Mouse (Mus musculus): ENCODE measurements at regions not wholly inside any gene's neighbourhood (a gene's known extent, or its start where the extent isn't known, plus 50 kb on each side); places are given as distances from the start of the nearest gene placed in this dataset.
A peak's percentile ranks its signal among the peaks of the same experiment; 100 is the strongest.

DNA sequence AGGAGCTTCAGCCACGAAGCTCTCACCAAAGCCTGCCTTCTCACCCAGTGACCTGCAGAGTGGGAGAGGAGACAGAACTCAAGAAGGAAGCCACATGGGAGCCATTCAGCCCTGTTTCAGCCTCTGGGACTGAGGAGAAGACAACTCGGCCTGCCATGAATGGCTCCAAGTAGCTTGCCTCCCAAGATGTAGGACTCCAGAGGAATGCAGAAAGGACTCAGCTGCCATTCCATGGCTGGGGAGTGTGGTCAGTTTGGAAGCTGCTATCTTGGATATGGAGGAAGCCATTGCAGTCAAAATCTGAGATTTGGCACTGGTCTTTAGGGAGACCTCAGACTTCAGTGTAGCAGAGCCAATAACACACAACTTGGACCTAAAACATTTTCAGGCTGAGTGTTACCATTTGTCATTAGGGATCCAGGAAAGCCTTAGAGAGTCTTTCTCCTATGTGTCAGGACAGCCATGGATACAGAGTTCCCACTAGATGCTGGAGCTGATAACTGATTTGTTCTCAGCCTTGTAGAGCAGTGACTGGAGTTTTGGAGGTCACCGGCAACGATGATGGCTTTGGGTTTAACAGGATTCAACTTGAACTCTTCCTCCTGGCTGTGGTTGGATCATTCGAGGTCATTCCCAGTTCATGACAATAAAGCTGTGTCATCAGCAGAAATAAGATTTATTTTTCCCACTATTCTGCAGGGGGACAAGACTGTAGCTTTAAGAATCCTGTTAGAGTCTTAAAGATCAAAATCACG is 130.1 kb downstream of the Ackr3 start:
- DNase-seq (ENCODE audit: low spot score, missing footprints) = no peak
- 80% methylated on average over 6 of the region's 6 CpGs for WGBS
- Histone ChIP-seq H3K9ac (ENCODE audit: low read length) (no peak overlapping the region), H3K36me3 (ENCODE audit: control insufficient read depth, insufficient read depth, low read length) (no peaks in the 10 kb centered on the region), H3K9me3 (ENCODE audit: control insufficient read depth, low read length) (no peaks in the 10 kb centered on the region), H3K4me2 (no peak overlapping the region), H3K27me3 (ENCODE audit: control insufficient read depth, insufficient read depth, low read length) (peaks cover 3% of the 10 kb centered on the region; the same call in 1 of the 2 replicates), H3K4me3 (ENCODE audit: low read depth, low read length) (no peak overlapping the region), H3K4me1 (ENCODE audit: control insufficient read depth, insufficient read depth, low read length) (peaks cover 9% of the 10 kb centered on the region), H3K27ac (ENCODE audit: low read depth, low read length) (no peak overlapping the region)
- no peak for ATAC-seq (ENCODE audit: low FRiP score)

DNA sequence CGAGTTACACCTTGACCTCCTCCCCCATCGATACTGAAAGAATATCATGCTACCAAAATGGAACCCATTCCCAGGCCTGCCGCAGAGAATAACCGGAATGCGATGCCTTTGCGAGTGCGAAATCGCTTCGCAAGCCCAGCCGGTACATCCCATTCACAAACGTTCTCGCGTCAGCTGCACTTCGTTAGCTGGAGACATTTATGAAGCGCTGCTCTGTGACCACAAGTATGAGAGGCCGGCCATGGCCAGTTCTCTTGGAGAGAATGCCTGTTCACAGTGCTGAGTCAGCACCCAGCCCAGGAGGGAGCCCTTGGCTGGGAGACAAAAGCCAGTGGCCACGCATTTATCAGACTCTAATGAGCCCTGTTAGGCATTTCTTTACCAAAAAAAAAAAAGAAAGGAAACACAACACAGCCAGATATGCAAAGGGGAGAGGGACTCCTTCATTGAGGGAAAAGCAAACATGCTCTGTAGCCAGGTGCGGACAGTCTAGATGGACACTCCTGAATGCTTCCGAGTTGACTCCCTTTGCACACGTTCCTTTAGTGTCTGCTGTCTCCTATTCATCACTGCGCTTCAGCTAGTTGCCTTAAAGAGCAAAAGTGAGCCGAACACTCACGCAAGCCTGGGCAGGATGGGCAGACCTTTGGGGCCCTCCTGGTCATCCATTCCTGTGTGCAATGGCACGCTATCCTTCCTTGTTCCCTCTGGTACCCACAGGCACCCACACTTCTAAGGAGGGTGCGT is 131.4 kb downstream of the Ackr3 start:
- Histone ChIP-seq H3K4me2 (no peak overlapping the region), H3K36me3 (ENCODE audit: control insufficient read depth, insufficient read depth, low read length) (no peaks in the 10 kb centered on the region), H3K9me3 (ENCODE audit: control insufficient read depth, low read length) (no peaks in the 10 kb centered on the region), H3K4me1 (ENCODE audit: control insufficient read depth, insufficient read depth, low read length) (peaks cover 9% of the 10 kb centered on the region), H3K27ac (ENCODE audit: low read depth, low read length) (no peak overlapping the region), H3K27me3 (ENCODE audit: control insufficient read depth, insufficient read depth, low read length) (peaks cover 3% of the 10 kb centered on the region; the same call in 1 of the 2 replicates), H3K4me3 (ENCODE audit: low read depth, low read length) (no peak overlapping the region), H3K9ac (ENCODE audit: low read length) (no peak overlapping the region)
- DNase-seq (ENCODE audit: low spot score, missing footprints) = peak; percentile 86
- 78% methylated on average over 25 of the region's 25 CpGs for WGBS
- ATAC-seq (ENCODE audit: low FRiP score) = no peak

DNA sequence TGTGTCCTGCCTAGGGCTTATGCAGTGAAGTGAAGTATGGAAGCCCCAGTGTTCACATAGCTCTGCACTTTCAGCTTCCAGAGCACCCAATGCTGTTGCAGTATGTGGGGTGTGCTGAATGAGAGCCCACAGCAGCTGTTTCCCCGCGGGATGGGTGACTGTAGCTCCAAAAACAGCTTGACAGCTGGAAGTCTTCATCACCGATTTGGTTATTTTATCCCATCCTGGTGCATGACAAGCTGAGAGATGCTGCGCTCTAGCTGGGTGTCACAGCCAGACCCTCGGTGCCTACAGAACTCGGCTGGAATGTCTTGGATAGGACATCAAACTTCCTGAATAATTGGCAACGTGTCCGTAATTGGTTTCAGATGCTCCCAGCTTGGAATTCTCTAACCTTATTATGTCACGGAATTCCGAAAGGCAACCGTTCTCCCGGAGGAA is 134.1 kb downstream of the Ackr3 start:
- no peak for DNase-seq (ENCODE audit: low spot score, missing footprints)
- Histone ChIP-seq H3K27me3 (ENCODE audit: control insufficient read depth, insufficient read depth, low read length) (peaks cover 3% of the 10 kb centered on the region; the same call in 1 of the 2 replicates), H3K9ac (ENCODE audit: low read length) (no peak overlapping the region), H3K4me1 (ENCODE audit: control insufficient read depth, insufficient read depth, low read length) (peaks cover 9% of the 10 kb centered on the region), H3K4me3 (ENCODE audit: low read depth, low read length) (no peak overlapping the region), H3K36me3 (ENCODE audit: control insufficient read depth, insufficient read depth, low read length) (no peaks in the 10 kb centered on the region), H3K27ac (ENCODE audit: low read depth, low read length) (no peak overlapping the region), H3K9me3 (ENCODE audit: control insufficient read depth, low read length) (no peaks in the 10 kb centered on the region), H3K4me2 (no peak overlapping the region)
- ATAC-seq (ENCODE audit: low FRiP score) = no peak
- WGBS = 79% methylated on average over 12 of the region's 12 CpGs

DNA sequence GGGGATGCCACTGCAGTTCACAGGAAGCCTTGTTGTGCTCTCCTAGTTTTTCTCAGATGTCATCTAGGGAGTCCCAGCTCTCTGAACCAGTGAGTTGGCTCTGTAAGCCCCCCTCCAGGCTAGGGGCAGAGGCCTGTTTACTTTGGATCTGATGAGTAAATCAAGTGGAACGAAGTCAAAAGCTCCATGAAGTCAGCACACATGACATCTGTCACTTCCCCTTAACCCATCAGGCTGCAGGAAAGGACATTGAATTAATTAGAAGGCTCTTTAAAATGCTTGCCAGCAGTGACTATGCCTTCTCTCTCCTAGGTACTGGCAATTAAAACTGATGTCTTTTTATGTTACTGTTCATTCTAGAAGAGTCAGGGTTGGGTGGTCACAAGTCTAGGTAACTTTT is 138.6 kb downstream of the Ackr3 start:
- Histone ChIP-seq H3K4me1 (ENCODE audit: control insufficient read depth, insufficient read depth, low read length) (no peaks in the 10 kb centered on the region), H3K4me3 (ENCODE audit: low read depth, low read length) (no peak overlapping the region), H3K27ac (ENCODE audit: low read depth, low read length) (no peak overlapping the region), H3K9ac (ENCODE audit: low read length) (no peak overlapping the region), H3K36me3 (ENCODE audit: control insufficient read depth, insufficient read depth, low read length) (no peaks in the 10 kb centered on the region), H3K4me2 (no peak overlapping the region), H3K27me3 (ENCODE audit: control insufficient read depth, insufficient read depth, low read length) (peaks cover 3% of the 10 kb centered on the region; the same call in 1 of the 2 replicates), H3K9me3 (ENCODE audit: control insufficient read depth, low read length) (no peaks in the 10 kb centered on the region)
- no peak for ATAC-seq (ENCODE audit: low FRiP score)
- no peak for DNase-seq (ENCODE audit: low spot score, missing footprints)
- 19% methylated on average over 1 of the region's 1 CpGs for WGBS

DNA sequence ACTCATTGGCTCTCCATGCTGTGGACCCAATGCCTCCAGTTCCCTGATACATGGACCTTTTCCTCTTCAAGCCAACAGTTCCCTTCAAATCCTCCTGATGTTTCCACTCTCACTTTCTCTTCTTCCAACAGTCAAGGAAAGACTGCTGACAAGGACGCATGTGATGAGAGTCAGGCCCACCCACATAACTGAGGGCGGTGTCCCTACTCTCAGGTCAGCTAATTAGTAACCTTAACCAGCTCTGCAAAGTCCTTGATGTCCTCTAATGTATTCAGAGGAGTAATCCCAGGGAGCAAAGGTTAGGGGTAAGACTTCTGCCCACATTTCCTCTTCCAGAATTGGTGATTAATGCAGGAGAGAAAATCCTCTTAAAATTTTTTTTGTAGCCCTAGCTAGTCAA is 139.7 kb downstream of the Ackr3 start:
- no peaks in the 10 kb centered on the region for H3K9me3 ChIP-seq (ENCODE audit: control insufficient read depth, low read length)
- no peak overlapping the region for H3K27ac ChIP-seq (ENCODE audit: low read depth, low read length)
- DNase-seq (ENCODE audit: low spot score, missing footprints) = peak; percentile 14
- no peak overlapping the region for H3K4me3 ChIP-seq (ENCODE audit: low read depth, low read length)
- H3K36me3 ChIP-seq (ENCODE audit: control insufficient read depth, insufficient read depth, low read length) = no peaks in the 10 kb centered on the region
- 41% methylated on average over 2 of the region's 2 CpGs for WGBS
- no peak for ATAC-seq (ENCODE audit: low FRiP score)
- no peak overlapping the region for H3K4me2 ChIP-seq
- no peaks in the 10 kb centered on the region for H3K27me3 ChIP-seq (ENCODE audit: control insufficient read depth, insufficient read depth, low read length)
- H3K9ac ChIP-seq (ENCODE audit: low read length) = no peak overlapping the region
- no peaks in the 10 kb centered on the region for H3K4me1 ChIP-seq (ENCODE audit: control insufficient read depth, insufficient read depth, low read length)

DNA sequence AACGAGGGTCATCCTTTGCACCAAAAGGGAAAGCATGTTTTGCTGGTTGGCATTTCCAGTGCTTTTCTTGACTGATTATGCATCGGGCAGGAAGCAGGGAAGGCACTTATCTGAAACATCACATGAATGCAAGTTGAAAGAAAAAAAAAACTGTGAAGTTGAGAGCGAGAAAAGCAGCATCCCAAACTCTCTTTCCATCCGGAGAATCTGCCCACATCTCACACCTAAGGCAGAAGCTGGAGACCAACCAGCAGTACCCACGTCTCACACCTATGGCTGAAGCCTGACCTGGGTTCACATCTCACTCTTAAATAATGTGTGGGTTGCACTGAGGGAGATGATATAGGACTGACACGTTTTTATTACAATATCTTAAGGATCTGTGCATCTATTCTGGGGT is 143.3 kb downstream of the Ackr3 start:
- no peak overlapping the region for H3K27ac ChIP-seq (ENCODE audit: low read depth, low read length)
- DNase-seq (ENCODE audit: low spot score, missing footprints) = peak; percentile 59
- WGBS = 76% methylated on average over 6 of the region's 6 CpGs
- H3K27me3 ChIP-seq (ENCODE audit: control insufficient read depth, insufficient read depth, low read length) = no peaks in the 10 kb centered on the region
- no peak for ATAC-seq (ENCODE audit: low FRiP score)
- no peaks in the 10 kb centered on the region for H3K9me3 ChIP-seq (ENCODE audit: control insufficient read depth, low read length)
- H3K4me2 ChIP-seq = no peak overlapping the region
- no peak overlapping the region for H3K4me3 ChIP-seq (ENCODE audit: low read depth, low read length)
- no peaks in the 10 kb centered on the region for H3K4me1 ChIP-seq (ENCODE audit: control insufficient read depth, insufficient read depth, low read length)
- no peak overlapping the region for H3K9ac ChIP-seq (ENCODE audit: low read length)
- no peaks in the 10 kb centered on the region for H3K36me3 ChIP-seq (ENCODE audit: control insufficient read depth, insufficient read depth, low read length)

DNA sequence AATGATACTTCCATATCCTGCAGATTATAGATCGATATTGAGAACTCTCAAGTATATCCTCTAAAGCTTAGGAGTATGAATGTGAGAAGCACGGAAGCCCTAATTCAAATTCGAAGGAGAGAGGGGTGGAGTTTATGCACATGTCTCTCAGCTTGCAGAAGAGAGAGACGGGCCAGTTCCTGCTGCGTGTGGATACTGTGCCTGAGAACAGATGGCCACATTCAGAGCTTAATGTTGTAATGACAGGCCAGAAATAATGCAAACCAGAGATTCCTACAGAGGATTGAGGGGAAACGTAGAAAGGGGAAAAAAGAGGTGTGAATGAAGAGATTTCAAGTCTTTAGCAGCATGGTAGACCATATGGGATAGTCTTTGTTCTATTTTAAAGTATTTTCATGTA is 145.8 kb downstream of the Ackr3 start:
- H3K4me3 ChIP-seq (ENCODE audit: low read depth, low read length) = no peak overlapping the region
- no peak for ATAC-seq (ENCODE audit: low FRiP score)
- peak; percentile 37 for DNase-seq (ENCODE audit: low spot score, missing footprints)
- no peaks in the 10 kb centered on the region for H3K36me3 ChIP-seq (ENCODE audit: control insufficient read depth, insufficient read depth, low read length)
- H3K9me3 ChIP-seq (ENCODE audit: control insufficient read depth, low read length) = no peaks in the 10 kb centered on the region
- peaks cover 17% of the 10 kb centered on the region for H3K4me1 ChIP-seq (ENCODE audit: control insufficient read depth, insufficient read depth, low read length)
- no peak overlapping the region for H3K4me2 ChIP-seq
- H3K27ac ChIP-seq (ENCODE audit: low read depth, low read length) = no peak overlapping the region
- 55% methylated on average over 6 of the region's 6 CpGs for WGBS
- no peaks in the 10 kb centered on the region for H3K27me3 ChIP-seq (ENCODE audit: control insufficient read depth, insufficient read depth, low read length)
- no peak overlapping the region for H3K9ac ChIP-seq (ENCODE audit: low read length)

DNA sequence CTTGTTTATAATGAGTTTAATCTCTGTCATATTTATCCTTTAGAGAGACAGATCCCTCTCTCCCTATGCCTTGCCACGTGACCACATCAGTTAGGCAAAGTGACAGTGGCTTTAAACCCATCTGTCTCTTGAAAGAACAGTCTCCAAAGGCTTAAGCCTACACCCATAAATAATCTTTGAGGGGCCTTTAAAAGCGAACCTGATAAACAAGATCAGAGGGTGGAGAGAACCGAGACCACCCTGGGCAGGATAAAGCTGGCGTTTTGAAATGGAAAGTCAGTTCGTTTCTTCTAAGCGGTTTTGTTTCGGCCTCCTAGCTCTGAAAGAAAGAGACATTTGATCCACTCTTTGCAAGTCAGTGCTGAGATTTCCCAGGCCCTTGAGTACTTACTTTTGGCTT is 149.5 kb downstream of the Ackr3 start:
- Histone ChIP-seq H3K9ac (ENCODE audit: low read length) (no peak overlapping the region), H3K27me3 (ENCODE audit: control insufficient read depth, insufficient read depth, low read length) (no peaks in the 10 kb centered on the region), H3K27ac (ENCODE audit: low read depth, low read length) (0 out of 2 replicates have a peak overlapping the region, but pooled peaks have one; percentile 40), H3K4me3 (ENCODE audit: low read depth, low read length) (no peak overlapping the region), H3K9me3 (ENCODE audit: control insufficient read depth, low read length) (no peaks in the 10 kb centered on the region), H3K4me1 (ENCODE audit: control insufficient read depth, insufficient read depth, low read length) (peaks cover 17% of the 10 kb centered on the region), H3K36me3 (ENCODE audit: control insufficient read depth, insufficient read depth, low read length) (no peaks in the 10 kb centered on the region), H3K4me2 (no peak overlapping the region)
- WGBS = 5% methylated on average over 7 of the region's 7 CpGs
- DNase-seq (ENCODE audit: low spot score, missing footprints) (no peak), ATAC-seq (ENCODE audit: low FRiP score) (peak; percentile 66)

DNA sequence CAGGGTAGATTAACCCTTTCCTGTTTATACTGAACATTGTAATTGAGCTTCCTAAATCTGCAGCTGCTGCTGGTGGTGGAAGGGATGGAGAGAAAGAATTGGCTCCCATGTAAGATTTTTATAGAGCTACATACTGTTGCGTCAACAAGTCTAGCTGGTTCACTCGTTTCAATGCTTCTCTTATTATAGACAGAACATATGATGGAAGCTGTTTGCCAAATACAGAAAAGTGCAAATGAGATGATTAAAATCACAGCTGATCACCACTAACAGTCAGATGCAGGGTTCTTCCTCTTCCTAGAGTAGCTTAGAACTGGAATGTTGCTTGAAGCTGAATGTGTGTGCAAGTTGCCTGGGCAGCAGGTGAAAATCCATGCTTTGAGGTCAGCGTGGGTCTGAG is 152.8 kb downstream of the Ackr3 start:
- H3K27ac ChIP-seq (ENCODE audit: low read depth, low read length) = no peak overlapping the region
- no peak overlapping the region for H3K9ac ChIP-seq (ENCODE audit: low read length)
- no peak overlapping the region for H3K4me2 ChIP-seq
- WGBS = 88% methylated on average over 3 of the region's 3 CpGs
- DNase-seq (ENCODE audit: low spot score, missing footprints) = no peak
- no peaks in the 10 kb centered on the region for H3K36me3 ChIP-seq (ENCODE audit: control insufficient read depth, insufficient read depth, low read length)
- ATAC-seq (ENCODE audit: low FRiP score) = no peak
- H3K27me3 ChIP-seq (ENCODE audit: control insufficient read depth, insufficient read depth, low read length) = no peaks in the 10 kb centered on the region
- H3K4me1 ChIP-seq (ENCODE audit: control insufficient read depth, insufficient read depth, low read length) = peaks cover 17% of the 10 kb centered on the region
- H3K4me3 ChIP-seq (ENCODE audit: low read depth, low read length) = no peak overlapping the region
- no peaks in the 10 kb centered on the region for H3K9me3 ChIP-seq (ENCODE audit: control insufficient read depth, low read length)

All from midbrain, embryonic 11.5 days (tissue).